Mouse (Mus musculus): ENCODE data around the gene Gm20662. TPM values are rescaled to one million over a fixed set of nuclear protein-coding genes. Genes with fewer than 3 reads are reported as not detected.

Gene Gm20662
- polyA plus RNA-seq, 1 experiment from 2014 or later = 0.96 TPM

GRCm38 (mm10) chr9:108035331-108036156 is 39.4 kb downstream of the Gm20662 start:
- Histone ChIP-seq H3K4me3 (ENCODE audit: low read depth, low read length) (no peak overlapping the region), H3K4me1 (ENCODE audit: control insufficient read depth, insufficient read depth, low read length) (no peaks in the 10 kb centered on the region), H3K27ac (replicated peaks; ENCODE audit: low read depth, low read length) (no peak overlapping the region), H3K4me2 (ENCODE audit: low read depth, severe bottlenecking) (no peak overlapping the region), H3K36me3 (ENCODE audit: control insufficient read depth, insufficient read depth, low read length) (peaks cover 12% of the 10 kb centered on the region), H3K9me3 (ENCODE audit: control insufficient read depth, low read length) (no peaks in the 10 kb centered on the region), H3K9ac (ENCODE audit: low read length) (no peak overlapping the region), H3K27me3 (ENCODE audit: control insufficient read depth, insufficient read depth, low read length) (no peaks in the 10 kb centered on the region)
- no peak for DNase-seq (ENCODE audit: low spot score)
- no peak for ATAC-seq (ENCODE audit: insufficient number of reproducible peaks, low FRiP score, low TSS enrichment, low read depth)
- WGBS = 94% methylated on average over 2 of the region's 2 CpGs

GRCm38 (mm10) chr9:108044751-108045492 is 48.8 kb downstream of the Gm20662 start:
- H3K27me3 ChIP-seq (ENCODE audit: control insufficient read depth, insufficient read depth, low read length) = no peaks in the 10 kb centered on the region
- peaks cover 4% of the 10 kb centered on the region; the same call in 1 of the 2 replicates for H3K4me1 ChIP-seq (ENCODE audit: control insufficient read depth, insufficient read depth, low read length)
- 96% methylated on average over 8 of the region's 8 CpGs for WGBS
- no peak overlapping the region for H3K9ac ChIP-seq (ENCODE audit: low read length)
- H3K4me2 ChIP-seq (ENCODE audit: low read depth, severe bottlenecking) = no peak overlapping the region
- no peak for ATAC-seq (ENCODE audit: insufficient number of reproducible peaks, low FRiP score, low TSS enrichment, low read depth)
- H3K27ac ChIP-seq (replicated peaks; ENCODE audit: low read depth, low read length) = no peak overlapping the region
- H3K36me3 ChIP-seq (ENCODE audit: control insufficient read depth, insufficient read depth, low read length) = peaks cover 24% of the 10 kb centered on the region
- no peaks in the 10 kb centered on the region for H3K9me3 ChIP-seq (ENCODE audit: control insufficient read depth, low read length)
- no peak for DNase-seq (ENCODE audit: low spot score)
- no peak overlapping the region for H3K4me3 ChIP-seq (ENCODE audit: low read depth, low read length)

- no peaks in the 10 kb centered on the region for H3K9me3 ChIP-seq (ENCODE audit: control insufficient read depth, low read length)
- peaks cover 4% of the 10 kb centered on the region; the same call in 1 of the 2 replicates for H3K4me1 ChIP-seq (ENCODE audit: control insufficient read depth, insufficient read depth, low read length)
- H3K36me3 ChIP-seq (ENCODE audit: control insufficient read depth, insufficient read depth, low read length) = peaks cover 23% of the 10 kb centered on the region
- H3K4me3 ChIP-seq (ENCODE audit: low read depth, low read length) = no peak overlapping the region
- H3K9ac ChIP-seq (ENCODE audit: low read length) = no peak overlapping the region
- WGBS = 94% methylated on average over 4 of the region's 4 CpGs
- H3K27me3 ChIP-seq (ENCODE audit: control insufficient read depth, insufficient read depth, low read length) = no peaks in the 10 kb centered on the region
- DNase-seq (ENCODE audit: low spot score) (no peak), ATAC-seq (ENCODE audit: insufficient number of reproducible peaks, low FRiP score, low TSS enrichment, low read depth) (no peak)
- H3K27ac ChIP-seq (replicated peaks; ENCODE audit: low read depth, low read length) = no peak overlapping the region
- H3K4me2 ChIP-seq (ENCODE audit: low read depth, severe bottlenecking) = no peak overlapping the region
These were observed 50.4 kb downstream of the Gm20662 start for GRCm38 (mm10) chr9:108046582-108046981.

- Histone ChIP-seq H3K9ac (ENCODE audit: low read length) (peak overlapping the region; percentile 36; the same call in 1 of the 2 replicates), H3K4me3 (ENCODE audit: low read depth, low read length) (peak overlapping the region; percentile 78), H3K27ac (replicated peaks; ENCODE audit: low read depth, low read length) (no peak overlapping the region; the same call in 1 of the 2 replicates), H3K9me3 (ENCODE audit: control insufficient read depth, low read length) (no peaks in the 10 kb centered on the region), H3K27me3 (ENCODE audit: control insufficient read depth, insufficient read depth, low read length) (no peaks in the 10 kb centered on the region), H3K4me2 (ENCODE audit: low read depth, severe bottlenecking) (peak overlapping the region; percentile 88), H3K36me3 (ENCODE audit: control insufficient read depth, insufficient read depth, low read length) (peaks cover 25% of the 10 kb centered on the region), H3K4me1 (ENCODE audit: control insufficient read depth, insufficient read depth, low read length) (peaks cover 4% of the 10 kb centered on the region; the same call in 1 of the 2 replicates)
- WGBS = 48% methylated on average over 17 of the region's 17 CpGs
- DNase-seq (ENCODE audit: low spot score) = no peak
- no peak for ATAC-seq (ENCODE audit: insufficient number of reproducible peaks, low FRiP score, low TSS enrichment, low read depth)
These were observed 51.7 kb downstream of the Gm20662 start for GRCm38 (mm10) chr9:108047601-108048565.

DNA sequence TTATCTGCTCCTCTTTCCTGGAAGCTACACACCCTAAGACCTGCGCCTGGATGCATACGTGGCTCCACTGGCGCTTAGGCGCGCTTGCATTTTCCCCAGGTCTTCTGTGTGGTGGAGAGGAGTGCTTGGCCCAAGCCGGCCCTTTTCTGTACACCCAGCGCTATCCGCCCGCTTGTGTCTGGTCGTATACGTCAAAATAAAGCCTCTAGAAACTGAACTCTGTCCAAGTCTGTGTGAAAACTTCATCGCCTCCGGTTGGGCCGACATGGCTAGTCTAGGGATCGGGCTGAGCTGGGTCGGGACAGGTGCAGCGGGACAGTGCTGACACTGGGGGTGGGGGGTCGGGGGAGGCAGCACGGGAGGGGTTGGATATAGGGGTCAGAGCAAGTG is 52.4 kb downstream of the Gm20662 start:
- no peak for DNase-seq (ENCODE audit: low spot score)
- H3K4me3 ChIP-seq (ENCODE audit: low read depth, low read length) = peak overlapping the region; percentile 78
- peak; percentile 24; the same call in 1 of the 2 replicates for ATAC-seq (ENCODE audit: insufficient number of reproducible peaks, low FRiP score, low TSS enrichment, low read depth)
- H3K4me2 ChIP-seq (ENCODE audit: low read depth, severe bottlenecking) = peak overlapping the region; percentile 88
- peaks cover 7% of the 10 kb centered on the region; the same call in 1 of the 2 replicates for H3K4me1 ChIP-seq (ENCODE audit: control insufficient read depth, insufficient read depth, low read length)
- H3K36me3 ChIP-seq (ENCODE audit: control insufficient read depth, insufficient read depth, low read length) = peaks cover 25% of the 10 kb centered on the region
- H3K27ac ChIP-seq (replicated peaks; ENCODE audit: low read depth, low read length) = no peak overlapping the region; the same call in 1 of the 2 replicates
- no peaks in the 10 kb centered on the region for H3K9me3 ChIP-seq (ENCODE audit: control insufficient read depth, low read length)
- H3K27me3 ChIP-seq (ENCODE audit: control insufficient read depth, insufficient read depth, low read length) = no peaks in the 10 kb centered on the region
- H3K9ac ChIP-seq (ENCODE audit: low read length) = peak overlapping the region; percentile 36; the same call in 1 of the 2 replicates
- WGBS = 1% methylated on average over 19 of the region's 19 CpGs

DNA sequence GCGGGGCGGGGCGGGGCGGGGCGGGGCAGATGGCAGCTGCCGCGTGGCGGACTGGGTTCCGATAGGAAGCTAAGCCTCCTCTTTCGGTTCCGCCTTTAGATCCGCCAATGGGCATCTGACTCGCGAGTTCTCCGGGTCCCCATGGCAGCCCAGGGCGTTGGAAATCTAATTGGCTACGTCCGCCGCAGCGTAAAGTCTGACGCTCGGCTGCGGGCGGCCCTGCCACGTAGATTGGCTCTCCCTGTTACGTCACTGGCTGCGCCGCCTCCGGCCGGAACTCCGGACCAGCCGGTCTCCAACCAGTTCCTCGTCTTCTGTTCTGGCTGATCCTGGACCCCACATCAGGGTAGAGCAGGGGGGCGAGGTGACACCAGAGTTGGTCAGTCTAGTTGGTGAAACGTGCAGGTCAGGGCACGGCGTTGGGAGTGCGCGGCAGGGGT is 52.9 kb downstream of the Gm20662 start, which contains the start of gene Gmppb:
TSS of gene Gmppb (plus strand) at position 227 of the 440 bp plus-strand sequence.
- H3K4me1 ChIP-seq (ENCODE audit: control insufficient read depth, insufficient read depth, low read length) = peaks cover 7% of the 10 kb centered on the region; the same call in 1 of the 2 replicates
- DNase-seq (ENCODE audit: low spot score) (peak; percentile 96), ATAC-seq (ENCODE audit: insufficient number of reproducible peaks, low FRiP score, low TSS enrichment, low read depth) (peak; percentile 91)
- H3K4me2 ChIP-seq (ENCODE audit: low read depth, severe bottlenecking) = peak within 1 kb of the TSS; percentile 88
- H3K4me3 ChIP-seq (ENCODE audit: low read depth, low read length) = peak within 1 kb of the TSS; percentile 78
- peaks cover 27% of the 10 kb centered on the region for H3K36me3 ChIP-seq (ENCODE audit: control insufficient read depth, insufficient read depth, low read length)
- H3K27ac ChIP-seq (replicated peaks; ENCODE audit: low read depth, low read length) = peak within 1 kb of the TSS; percentile 26; the same call in 1 of the 2 replicates
- WGBS = under 1% methylated on average over 30 of the region's 39 CpGs
- no peaks in the 10 kb centered on the region for H3K27me3 ChIP-seq (ENCODE audit: control insufficient read depth, insufficient read depth, low read length)
- peak within 1 kb of the TSS; percentile 70 for H3K9ac ChIP-seq (ENCODE audit: low read length)
- H3K9me3 ChIP-seq (ENCODE audit: control insufficient read depth, low read length) = no peaks in the 10 kb centered on the region

DNA sequence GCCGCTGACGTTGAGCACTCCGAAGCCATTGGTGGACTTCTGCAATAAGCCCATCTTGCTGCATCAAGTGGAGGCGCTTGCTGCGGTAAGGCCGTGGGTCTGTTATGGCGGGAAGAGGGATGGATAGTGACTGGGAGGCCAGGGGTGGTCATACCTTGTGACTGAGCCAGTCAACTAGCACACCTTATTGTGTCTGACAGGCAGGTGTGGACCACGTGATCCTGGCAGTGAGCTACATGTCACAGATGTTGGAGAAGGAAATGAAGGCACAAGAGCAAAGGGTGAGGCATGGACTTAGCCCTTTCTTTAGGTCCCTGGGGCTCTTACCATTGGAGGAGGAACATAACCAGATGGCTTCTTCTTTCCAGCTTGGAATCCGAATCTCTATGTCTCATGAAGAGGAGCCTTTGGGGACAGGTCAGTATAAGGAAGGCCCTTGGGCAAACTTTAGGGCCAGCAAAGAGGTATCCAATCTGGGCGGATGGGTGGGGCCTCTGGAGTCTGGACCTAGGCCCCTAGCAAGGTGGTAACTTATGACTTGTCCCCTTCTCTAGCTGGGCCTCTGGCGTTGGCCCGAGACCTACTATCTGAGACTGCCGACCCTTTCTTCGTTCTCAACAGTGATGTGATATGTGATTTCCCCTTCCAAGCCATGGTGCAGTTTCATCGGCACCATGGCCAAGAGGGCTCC is 53.6 kb downstream of the Gm20662 start:
- H3K9ac ChIP-seq (ENCODE audit: low read length) = peak overlapping the region; percentile 70
- peaks cover 7% of the 10 kb centered on the region; the same call in 1 of the 2 replicates for H3K4me1 ChIP-seq (ENCODE audit: control insufficient read depth, insufficient read depth, low read length)
- no peaks in the 10 kb centered on the region for H3K9me3 ChIP-seq (ENCODE audit: control insufficient read depth, low read length)
- 0 out of 2 replicates have a peak overlapping the region, but pooled peaks have one; percentile 26 for H3K27ac ChIP-seq (replicated peaks; ENCODE audit: low read depth, low read length)
- peaks cover 30% of the 10 kb centered on the region for H3K36me3 ChIP-seq (ENCODE audit: control insufficient read depth, insufficient read depth, low read length)
- peak overlapping the region; percentile 78 for H3K4me3 ChIP-seq (ENCODE audit: low read depth, low read length)
- H3K27me3 ChIP-seq (ENCODE audit: control insufficient read depth, insufficient read depth, low read length) = no peaks in the 10 kb centered on the region
- DNase-seq (ENCODE audit: low spot score) = no peak
- ATAC-seq (ENCODE audit: insufficient number of reproducible peaks, low FRiP score, low TSS enrichment, low read depth) = peak; percentile 14
- WGBS = 47% methylated on average over 15 of the region's 15 CpGs
- peak overlapping the region; percentile 88 for H3K4me2 ChIP-seq (ENCODE audit: low read depth, severe bottlenecking)

Measured in limb, embryonic 11.5 days (tissue).